Mouse (Mus musculus) lung, postnatal 0 days (tissue): ENCODE measurements around the gene Plpp3. TPM values are rescaled to one million over a fixed set of nuclear protein-coding genes. Genes with fewer than 3 reads are reported as not detected.

ENCODE experiments used
- ATAC-seq: fragments of 200-750 bp; cut with Nextera tagmentation; 2 replicates; pipeline ENCODE4 v1.8.0; 2017; ENCODE audit warnings: moderate library complexity
- DNase-seq: peaks from one replicate; pipeline ENCODE4 v3.0.0-alpha.2; 2016; ENCODE audit warnings: low spot score
- H3K27ac ChIP-seq: fragments of 300-500 bp; sonication (generic); 2 replicates; pipeline ENCODE4 v1.5.1; 2014; ENCODE audit warnings: antibody characterized with exemption, mild to moderate bottlenecking, low read length, mixed read lengths
- H3K27me3 ChIP-seq: fragments of 300-500 bp; sonication (generic); replicated peaks from 2 replicates; pipeline ENCODE4 v1.6.1; 2014; ENCODE audit warnings: low read length, mixed read lengths; ENCODE audit not compliant: insufficient read depth
- H3K36me3 ChIP-seq: fragments of 300-500 bp; sonication (generic); 2 replicates; pipeline ENCODE4 v1.6.1; 2014; ENCODE audit warnings: low read length, mixed read lengths; ENCODE audit not compliant: insufficient read depth
- H3K4me1 ChIP-seq: fragments of 300-500 bp; sonication (generic); 2 replicates; pipeline ENCODE4 v1.6.1; 2014; ENCODE audit warnings: antibody characterized with exemption, low read depth, low read length, mixed read lengths; ENCODE audit not compliant: insufficient read depth
- H3K4me2 ChIP-seq: fragments of 300-500 bp; sonication (generic); replicated peaks from 2 replicates; pipeline ENCODE4 v1.6.1; 2014; ENCODE audit warnings: low read depth, mild to moderate bottlenecking, low read length, moderate library complexity, mixed read lengths
- H3K4me3 ChIP-seq: fragments of 300-500 bp; sonication (generic); 2 replicates; pipeline ENCODE4 v1.5.1; 2014; ENCODE audit warnings: low read depth, low read length
- H3K9ac ChIP-seq: fragments of 300-500 bp; sonication (generic); replicated peaks from 2 replicates; pipeline ENCODE4 v1.6.1; 2014; ENCODE audit warnings: low read depth, mild to moderate bottlenecking
- H3K9me3 ChIP-seq: fragments of 300-500 bp; sonication (generic); 2 replicates; pipeline ENCODE4 v1.6.1; 2016; ENCODE audit warnings: low read length, mixed read lengths
- CTCF ChIP-seq: IDR thresholded peaks from 2 replicates; pipeline ENCODE4 v1.5.1; 2016; ENCODE audit warnings: antibody characterized with exemption, mild to moderate bottlenecking
- EP300 ChIP-seq: IDR thresholded peaks from 2 replicates; pipeline ENCODE4 v1.6.1; 2016; ENCODE audit warnings: antibody characterized with exemption, mild to moderate bottlenecking, control low read depth
- WGBS: fragments of 180-500 bp; shearing (Covaris S2); extraction: QIAGEN DNeasy Blood & Tissue Kit; methylation state at CpG from one replicate; pipeline ENCODE4 v1.1.7; 2014; 5-methylcytosine and 5-hydroxymethylcytosine counted together
- polyA plus RNA-seq: library from polyadenylated mRNA; unstranded; fragments of >200 nt; fragmentation: Nextera tagmentation; extraction: Ambion mirVana; gene quantifications from 2 replicates; pipeline ENCODE4 v1.2.1, GENCODE M21; 2015

The Plpp3 gene
- polyA plus RNA-seq, 1 experiment from 2014 or later = 134 TPM

GRCm38 (mm10) chr4:105248161-105248560 lies 91.0 kb downstream of the Plpp3 start:
- WGBS = 61% methylated on average over 1 of the region's 1 CpGs
- Histone ChIP-seq H3K4me3 (no peak overlapping the region), H3K9ac (no peak overlapping the region), H3K27me3 (no peaks in the 10 kb centered on the region), H3K4me2 (no peak overlapping the region), H3K36me3 (no peaks in the 10 kb centered on the region), H3K27ac (no peak overlapping the region), H3K9me3 (no peaks in the 10 kb centered on the region), H3K4me1 (no peaks in the 10 kb centered on the region)
- ATAC-seq (no peak), DNase-seq (peak; percentile 32)
- no peak for TF ChIP-seq EP300

GRCm38 (mm10) chr4:105249283-105249682 lies 92.1 kb downstream of the Plpp3 start:
- TF ChIP-seq CTCF (no peak), EP300 (no peak)
- no peak overlapping the region for H3K27ac ChIP-seq

GRCm38 (mm10) chr4:105250946-105251345 lies 93.8 kb downstream of the Plpp3 start:
- Histone ChIP-seq H3K27ac (no peak overlapping the region), H3K9ac (no peak overlapping the region), H3K9me3 (no peaks in the 10 kb centered on the region), H3K4me3 (no peak overlapping the region), H3K4me2 (no peak overlapping the region), H3K4me1 (no peaks in the 10 kb centered on the region), H3K36me3 (no peaks in the 10 kb centered on the region), H3K27me3 (no peaks in the 10 kb centered on the region)
- TF ChIP-seq CTCF (no peak), EP300 (no peak)
- ATAC-seq (no peak), DNase-seq (no peak)
- WGBS = 70% methylated on average over 3 of the region's 3 CpGs

More at GRCm38 (mm10) chr4:105249283-105249682, 92.1 kb downstream of the Plpp3 start:
- 72% methylated on average over 4 of the region's 4 CpGs for WGBS
- H3K9me3 ChIP-seq = no peaks in the 10 kb centered on the region
- H3K4me2 ChIP-seq = no peak overlapping the region
- H3K36me3 ChIP-seq = no peaks in the 10 kb centered on the region
- no peaks in the 10 kb centered on the region for H3K27me3 ChIP-seq
- ATAC-seq = no peak
- H3K4me1 ChIP-seq = no peaks in the 10 kb centered on the region
- H3K9ac ChIP-seq = no peak overlapping the region
- DNase-seq = no peak
- H3K4me3 ChIP-seq = no peak overlapping the region

- no peak for ATAC-seq
- Histone ChIP-seq H3K9me3 (no peaks in the 10 kb centered on the region), H3K36me3 (no peaks in the 10 kb centered on the region), H3K4me1 (no peaks in the 10 kb centered on the region), H3K4me3 (no peak overlapping the region), H3K27me3 (no peaks in the 10 kb centered on the region), H3K4me2 (no peak overlapping the region), H3K27ac (no peak overlapping the region), H3K9ac (no peak overlapping the region)
- no peak for TF ChIP-seq EP300
- no peak for TF ChIP-seq CTCF
- WGBS = 63% methylated on average over 3 of the region's 3 CpGs
- DNase-seq = no peak
Observed at GRCm38 (mm10) chr4:105252044-105252443, 94.9 kb downstream of the Plpp3 start.

- 35% methylated on average over 5 of the region's 5 CpGs for WGBS
- H3K4me3 ChIP-seq = no peak overlapping the region
Observed at GRCm38 (mm10) chr4:105252571-105253200, 95.5 kb downstream of the Plpp3 start.

GRCm38 (mm10) chr4:105253453-105254341 lies 96.5 kb downstream of the Plpp3 start:
- H3K4me3 ChIP-seq = no peak overlapping the region
- H3K27me3 ChIP-seq = no peaks in the 10 kb centered on the region
- DNase-seq (no peak), ATAC-seq (no peak)
- H3K27ac ChIP-seq = no peak overlapping the region
- WGBS = 62% methylated on average over 6 of the region's 6 CpGs
- no peak overlapping the region for H3K4me2 ChIP-seq
- no peaks in the 10 kb centered on the region for H3K36me3 ChIP-seq
- H3K4me1 ChIP-seq = no peaks in the 10 kb centered on the region
- no peak for TF ChIP-seq CTCF
- no peak for TF ChIP-seq EP300
- H3K9me3 ChIP-seq = no peaks in the 10 kb centered on the region
- no peak overlapping the region for H3K9ac ChIP-seq

More at GRCm38 (mm10) chr4:105252571-105253200, 95.5 kb downstream of the Plpp3 start:
- no peak for TF ChIP-seq EP300
- TF ChIP-seq CTCF = no peak
- Histone ChIP-seq H3K36me3 (no peaks in the 10 kb centered on the region), H3K9me3 (no peaks in the 10 kb centered on the region), H3K27me3 (no peaks in the 10 kb centered on the region), H3K27ac (no peak overlapping the region), H3K4me2 (0 out of 2 replicates have a peak overlapping the region, but pooled peaks have one; percentile 8), H3K9ac (no peak overlapping the region), H3K4me1 (no peaks in the 10 kb centered on the region)
- ATAC-seq (no peak), DNase-seq (no peak)
